Mouse (Mus musculus) limb, embryonic 14.5 days (tissue): ENCODE results near the gene Klc1. TPM values are rescaled to one million over a fixed set of nuclear protein-coding genes. Genes with fewer than 3 reads are reported as not detected.

Experiments
- ATAC-seq: fragments of 200-750 bp; cut with Nextera tagmentation; 2 replicates; pipeline ENCODE4 v1.8.0; 2017; ENCODE audit warnings: low read depth, moderate number of reproducible peaks, moderate TSS enrichment; ENCODE audit not compliant: low FRiP score
- DNase-seq: peaks from one replicate; pipeline ENCODE4 v3.0.0-alpha.2; 2015; ENCODE audit warnings: low spot score
- H3K27ac ChIP-seq: fragments of 300-500 bp; sonication (generic); replicated peaks from 2 replicates; pipeline ENCODE4 v1.5.1; 2014; ENCODE audit warnings: low read depth, mild to moderate bottlenecking, low read length, moderate library complexity, mixed read lengths
- H3K27me3 ChIP-seq: fragments of 300-500 bp; sonication (generic); 2 replicates; pipeline ENCODE4 v1.6.1; 2014; ENCODE audit warnings: low read length, mixed read lengths; ENCODE audit not compliant: control insufficient read depth, insufficient read depth
- H3K36me3 ChIP-seq: fragments of 300-500 bp; sonication (generic); 2 replicates; pipeline ENCODE4 v1.6.1; 2014; ENCODE audit warnings: mild to moderate bottlenecking, low read length, moderate library complexity, mixed read lengths; ENCODE audit not compliant: control insufficient read depth, insufficient read depth
- H3K4me1 ChIP-seq: fragments of 300-500 bp; sonication (generic); 2 replicates; pipeline ENCODE4 v1.6.1; 2014; ENCODE audit warnings: antibody characterized with exemption, low read length, mixed read lengths; ENCODE audit not compliant: control insufficient read depth, insufficient read depth
- H3K4me2 ChIP-seq: fragments of 300-500 bp; sonication (generic); replicated peaks from 2 replicates; pipeline ENCODE4 v1.6.1; 2014; ENCODE audit warnings: low read depth, mild to moderate bottlenecking, low read length, moderate library complexity; ENCODE audit not compliant: severe bottlenecking
- H3K4me3 ChIP-seq: fragments of 300-500 bp; sonication (generic); replicated peaks from 2 replicates; pipeline ENCODE4 v1.5.1; 2014; ENCODE audit warnings: low read length
- H3K9ac ChIP-seq: fragments of 300-500 bp; sonication (generic); 2 replicates; pipeline ENCODE4 v1.6.1; 2014; ENCODE audit warnings: mild to moderate bottlenecking, low read depth, low read length, moderate library complexity; ENCODE audit not compliant: severe bottlenecking
- H3K9me3 ChIP-seq: fragments of 300-500 bp; sonication (generic); 2 replicates; pipeline ENCODE4 v1.6.1; 2016; ENCODE audit warnings: low read length; ENCODE audit not compliant: control insufficient read depth
- POLR2A ChIP-seq: fragments of 200-500 bp; IDR thresholded peaks from 2 replicates; pipeline ENCODE4 v1.8.0; 2012; ENCODE audit warnings: inconsistent platforms, mild to moderate bottlenecking, moderate library complexity, borderline replicate concordance; ENCODE audit not compliant: insufficient read depth, insufficient read length; ENCODE audit errors: extremely low read depth
- WGBS: fragments of 180-500 bp; shearing (Covaris S2); extraction: QIAGEN DNeasy Blood & Tissue Kit; methylation state at CpG from one replicate; pipeline ENCODE4 v1.1.7; 2014; 5-methylcytosine and 5-hydroxymethylcytosine counted together
- polyA plus RNA-seq, 2 experiments: library from polyadenylated mRNA; depleted of rRNA in 1 of 2; stranded (reverse) in 1 of 2; unstranded in 1 of 2; fragments of >200 nt; fragmentation: Nextera tagmentation in 1 of 2; extraction: Ambion mirVana in 1 of 2; gene quantifications; 2 replicates each; pipeline versions ENCODE4 v1.2.1 to v1.2.3; 2012 to 2014

The Klc1 gene
- polyA plus RNA-seq, 2 experiments, result 104 to 137 TPM

DNA sequence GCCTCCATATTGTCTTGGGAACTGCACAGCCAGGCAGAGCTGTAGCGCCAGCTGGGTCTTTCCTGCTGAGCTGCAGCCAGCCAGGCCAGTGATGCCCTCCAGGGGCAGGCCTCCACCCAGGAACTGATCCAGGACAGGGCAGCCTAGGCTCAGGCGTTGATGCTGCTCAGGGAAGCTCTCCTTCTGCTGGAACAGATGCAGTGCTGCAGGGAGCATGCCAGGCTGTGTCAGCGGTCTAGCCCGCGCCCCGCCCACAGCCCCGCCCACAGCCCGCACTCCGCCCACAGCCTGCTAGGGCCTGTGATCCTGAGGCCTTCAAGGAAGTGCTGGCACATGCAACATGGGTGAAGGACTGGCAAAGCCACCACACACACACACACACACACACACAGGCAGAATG, 51.1 kb downstream of the Klc1 start:
- no peaks in the 10 kb centered on the region for H3K27me3 ChIP-seq
- 0 out of 2 replicates have a peak overlapping the region, but pooled peaks have one; percentile 22 for H3K27ac ChIP-seq
- no peak overlapping the region for H3K4me2 ChIP-seq
- 0 out of 2 replicates have a peak, but pooled peaks have one; percentile 9 for ATAC-seq
- no peak overlapping the region for H3K4me3 ChIP-seq
- H3K36me3 ChIP-seq, result peaks cover 34% of the 10 kb centered on the region
- peaks cover 11% of the 10 kb centered on the region for H3K4me1 ChIP-seq
- WGBS, result 12% methylated on average over 5 of the region's 9 CpGs
- TF ChIP-seq POLR2A, result no peak
- H3K9ac ChIP-seq, result peak overlapping the region; percentile 2
- no peaks in the 10 kb centered on the region for H3K9me3 ChIP-seq
- DNase-seq, result peak; percentile 73

DNA sequence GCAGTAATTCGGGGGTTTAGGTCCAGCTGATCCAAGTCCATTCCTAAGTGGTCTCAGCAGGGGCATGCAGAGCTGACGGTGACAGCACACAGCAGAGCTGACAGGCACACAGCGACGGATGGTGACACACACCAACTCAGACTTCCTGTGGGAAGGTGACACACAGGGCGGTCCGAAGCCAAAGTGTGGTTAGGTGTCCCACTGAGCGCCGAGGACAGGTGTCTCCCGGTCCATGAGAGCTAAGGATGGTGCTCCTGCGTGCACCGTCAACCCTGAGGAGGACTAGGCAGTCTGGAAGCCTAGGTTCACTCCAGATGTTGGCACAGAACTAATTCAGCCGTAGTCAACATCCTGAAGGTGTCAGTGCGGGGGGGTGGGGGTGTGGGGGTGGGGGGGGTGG, 53.4 kb downstream of the Klc1 start:
- no peak for TF ChIP-seq POLR2A
- DNase-seq (no peak), ATAC-seq (no peak)
- peaks cover 13% of the 10 kb centered on the region for H3K36me3 ChIP-seq
- H3K4me1 ChIP-seq, result peaks cover 28% of the 10 kb centered on the region
- H3K9ac ChIP-seq, result no peak overlapping the region
- H3K27me3 ChIP-seq, result no peaks in the 10 kb centered on the region
- H3K4me2 ChIP-seq, result no peak overlapping the region
- H3K27ac ChIP-seq, result no peak overlapping the region
- WGBS, result 88% methylated on average over 12 of the region's 13 CpGs
- H3K9me3 ChIP-seq, result no peaks in the 10 kb centered on the region
- no peak overlapping the region for H3K4me3 ChIP-seq

DNA sequence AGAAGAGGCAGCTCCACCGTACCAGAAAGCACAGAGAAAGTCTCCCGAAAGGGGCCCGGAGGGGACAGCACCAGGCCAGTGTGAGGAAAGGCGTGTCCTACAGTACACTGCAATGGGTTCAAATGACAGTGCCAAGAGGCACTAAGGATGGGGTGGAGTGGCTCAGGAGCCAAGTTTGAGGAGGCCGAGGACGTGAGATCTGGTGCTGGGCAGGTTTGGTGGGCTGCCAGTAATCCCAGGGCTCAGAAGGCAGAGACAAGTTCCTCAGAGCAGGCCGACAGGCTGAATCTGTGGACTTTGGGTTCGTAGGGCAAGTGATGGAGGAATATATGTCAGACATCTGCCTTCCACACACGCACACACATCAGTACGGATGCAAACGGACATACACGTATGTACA, 54.0 kb downstream of the Klc1 start:
- Histone ChIP-seq H3K27ac (no peak overlapping the region), H3K27me3 (no peaks in the 10 kb centered on the region)
- WGBS, result 66% methylated on average over 12 of the region's 12 CpGs

DNA sequence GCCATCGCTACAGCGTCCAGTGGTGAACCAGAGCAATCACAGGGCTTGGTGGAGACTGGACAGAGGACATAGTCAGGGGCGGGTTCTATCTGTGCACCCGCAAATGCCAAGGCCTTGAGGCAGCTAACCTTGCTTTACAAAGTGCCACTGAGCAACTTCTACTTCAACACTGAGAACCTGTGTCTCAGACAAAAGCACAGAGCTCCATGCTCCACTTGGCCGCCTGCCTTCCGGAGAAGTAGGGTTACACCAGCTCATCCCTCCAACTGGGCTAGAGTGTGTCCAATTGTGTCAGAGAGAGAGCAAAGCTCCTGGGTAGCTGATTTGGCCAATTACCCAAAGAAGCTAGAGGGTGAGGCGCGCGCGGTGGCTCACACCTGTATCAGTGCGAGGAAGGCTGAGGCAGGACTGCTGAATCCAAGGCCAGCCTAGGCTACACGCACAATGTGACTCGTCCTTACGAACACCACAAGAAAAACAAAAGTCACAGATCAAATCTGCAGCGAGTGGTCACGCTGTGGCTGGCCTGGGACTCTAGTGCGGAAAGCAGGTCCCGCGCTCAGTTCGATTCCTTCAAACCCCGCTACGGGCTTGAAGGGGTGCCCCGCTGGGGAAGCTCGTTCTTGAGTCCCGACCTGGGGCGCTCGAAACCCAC, 54.6 kb downstream of the Klc1 start:
- Histone ChIP-seq H3K27ac (no peak overlapping the region), H3K9ac (peak overlapping the region; percentile 53), H3K4me3 (peak overlapping the region; percentile 91), H3K9me3 (no peaks in the 10 kb centered on the region), H3K36me3 (peaks cover 5% of the 10 kb centered on the region), H3K4me1 (peaks cover 28% of the 10 kb centered on the region), H3K4me2 (peak overlapping the region; percentile 79), H3K27me3 (no peaks in the 10 kb centered on the region)
- 2% methylated on average over 24 of the region's 27 CpGs for WGBS
- no peak for TF ChIP-seq POLR2A
- no peak for ATAC-seq
- DNase-seq, result no peak

More for the DNA sequence above, 54.0 kb downstream of the Klc1 start:
- TF ChIP-seq POLR2A, result no peak
- no peaks in the 10 kb centered on the region for H3K9me3 ChIP-seq
- 0 out of 2 replicates have a peak overlapping the region, but pooled peaks have one; percentile 53 for H3K9ac ChIP-seq
- peaks cover 28% of the 10 kb centered on the region for H3K4me1 ChIP-seq
- ATAC-seq (no peak), DNase-seq (no peak)
- H3K36me3 ChIP-seq, result peaks cover 11% of the 10 kb centered on the region
- peak overlapping the region; percentile 79 for H3K4me2 ChIP-seq
- peak overlapping the region; percentile 91 for H3K4me3 ChIP-seq

DNA sequence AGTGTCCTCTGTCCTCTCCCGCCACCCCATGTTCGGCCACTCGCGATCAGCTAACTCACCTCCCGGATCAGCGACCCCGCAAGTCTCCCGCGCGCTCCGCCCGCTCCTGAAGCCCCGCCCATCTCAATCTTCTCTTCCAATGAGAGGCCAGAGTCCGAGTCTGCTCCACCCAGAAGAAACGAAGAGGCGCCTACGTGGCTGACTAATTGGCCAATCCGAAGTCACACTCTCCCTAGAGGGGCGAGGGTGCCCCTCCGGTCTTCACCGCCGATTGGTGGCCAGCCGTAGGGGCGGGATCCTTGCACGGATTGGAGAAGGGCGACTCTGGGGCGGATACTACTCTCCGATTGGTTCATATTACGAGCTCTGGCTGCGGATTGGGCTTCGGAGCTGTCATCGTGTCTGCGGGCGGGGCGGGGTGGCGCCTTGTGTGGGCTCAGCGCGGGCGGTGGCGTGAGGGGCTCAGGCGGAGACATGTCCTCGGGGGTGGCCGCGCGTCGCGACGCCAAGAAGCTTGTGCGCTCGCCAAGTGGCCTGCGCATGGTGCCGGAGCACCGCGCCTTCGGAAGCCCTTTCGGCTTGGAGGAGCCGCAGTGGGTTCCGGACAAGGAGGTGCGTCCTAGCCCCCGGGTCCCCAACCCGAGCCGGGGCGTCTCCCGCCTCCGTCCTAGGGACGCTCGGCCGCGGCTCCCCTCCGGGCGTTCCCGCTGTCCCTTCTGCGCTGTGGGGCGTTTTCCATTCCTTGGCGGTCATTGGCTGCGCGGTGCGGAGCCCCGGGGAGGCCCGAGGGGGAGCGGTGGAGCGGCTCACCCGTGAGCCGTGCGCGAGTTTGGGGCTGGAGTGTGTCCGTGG, 55.3 kb downstream of the Klc1 start, which contains the start of the genes Xrcc3 and Zfyve21:
Xrcc3 (minus strand) TSS at position 108 of the 852 bp plus-strand sequence.
Zfyve21 (plus strand) TSS at position 405 of the 852 bp plus-strand sequence.
- Histone ChIP-seq H3K27me3 (no peaks in the 10 kb centered on the region), H3K27ac (peak within 1 kb of the TSS; percentile 90), H3K4me3 (peak within 1 kb of the TSS; percentile 91), H3K9me3 (no peaks in the 10 kb centered on the region), H3K9ac (peak within 1 kb of the TSS; percentile 82), H3K36me3 (no peaks in the 10 kb centered on the region; the same call in 1 of the 2 replicates), H3K4me1 (peaks cover 28% of the 10 kb centered on the region), H3K4me2 (peak within 1 kb of the TSS; percentile 79)
- DNase-seq, result peak; percentile 100
- TF ChIP-seq POLR2A, result 0 out of 2 replicates have a peak, but pooled peaks have one; percentile 62
- WGBS, result under 1% methylated on average over 75 of the region's 87 CpGs
- peak; percentile 98 for ATAC-seq
